Mouse (Mus musculus) liver, embryonic 14.5 days (tissue): ENCODE measurements around the gene Osbpl10. TPM values are rescaled to one million over a fixed set of nuclear protein-coding genes. Genes with fewer than 3 reads are reported as not detected.

Experiments
- ATAC-seq: fragments of 200-750 bp; cut with Nextera tagmentation; 2 replicates; pipeline ENCODE4 v1.8.0; 2017; ENCODE audit warnings: moderate number of reproducible peaks, mild to moderate bottlenecking, moderate library complexity; ENCODE audit not compliant: insufficient read depth
- DNase-seq, 3 experiments: peaks; one replicate each; pipeline ENCODE4 v3.0.0-alpha.2; 2012 to 2013; ENCODE audit warnings: low read depth in 3 of 3, low spot score in 3 of 3
- H3K27ac ChIP-seq: fragments of 300-500 bp; sonication (generic); 2 replicates; pipeline ENCODE4 v1.5.1; 2014; ENCODE audit warnings: moderate library complexity, mild to moderate bottlenecking, control low read depth, inconsistent platforms
- H3K27me3 ChIP-seq: fragments of 300-500 bp; sonication (generic); 2 replicates; pipeline ENCODE4 v1.6.1; 2014; ENCODE audit warnings: mild to moderate bottlenecking, low read length, moderate library complexity; ENCODE audit not compliant: control insufficient read depth, insufficient read depth
- H3K36me3 ChIP-seq: fragments of 300-500 bp; sonication (generic); replicated peaks from 2 replicates; pipeline ENCODE4 v1.6.1; 2014; ENCODE audit warnings: low read depth; ENCODE audit not compliant: control insufficient read depth, insufficient read depth
- H3K4me1 ChIP-seq, 2 experiments: fragments of 200-500 bp in 1 of 2; fragments of 300-500 bp in 1 of 2; sonication (generic) in 1 of 2; replicated peaks; 2 replicates each; pipeline ENCODE4 v1.6.1; 2012 to 2014; ENCODE audit warnings: antibody characterized with exemption in 1 of 2, inconsistent platforms in 1 of 2, low read length in 1 of 2; ENCODE audit not compliant: control insufficient read depth in 2 of 2, insufficient read depth in 2 of 2
- H3K4me2 ChIP-seq: fragments of 300-500 bp; sonication (generic); 2 replicates; pipeline ENCODE4 v1.6.1; 2014; ENCODE audit warnings: low read depth, mild to moderate bottlenecking, control low read depth, moderate library complexity
- H3K4me3 ChIP-seq, 2 experiments: fragments of 200-500 bp in 1 of 2; fragments of 300-500 bp in 1 of 2; sonication (generic) in 1 of 2; 2 replicates each; pipeline ENCODE4 v1.5.1; 2012 to 2014; ENCODE audit warnings: low read depth in 2 of 2, low read length in 2 of 2, mild to moderate bottlenecking in 2 of 2, control low read depth in 1 of 2, inconsistent platforms in 1 of 2, moderate library complexity in 1 of 2; ENCODE audit not compliant: insufficient read depth in 1 of 2
- H3K9ac ChIP-seq: fragments of 300-500 bp; sonication (generic); replicated peaks from 2 replicates; pipeline ENCODE4 v1.6.1; 2014; ENCODE audit warnings: mild to moderate bottlenecking, control low read depth, moderate library complexity
- H3K9me3 ChIP-seq: fragments of 300-500 bp; sonication (generic); 2 replicates; pipeline ENCODE4 v1.6.1; 2016; ENCODE audit warnings: low read length, mixed read lengths; ENCODE audit not compliant: control insufficient read depth
- CTCF ChIP-seq: IDR thresholded peaks from 2 replicates; pipeline ENCODE4 v1.5.1; 2016; ENCODE audit warnings: antibody characterized with exemption, low read depth, control low read depth
- EP300 ChIP-seq: IDR thresholded peaks from 2 replicates; pipeline ENCODE4 v1.6.1; 2016; ENCODE audit warnings: antibody characterized with exemption, low read depth
- WGBS: fragments of 180-500 bp; shearing (Covaris S2); extraction: QIAGEN DNeasy Blood & Tissue Kit; methylation state at CpG from one replicate; pipeline ENCODE4 v1.1.7; 2014; ENCODE audit not compliant: insufficient replicate concordance; 5-methylcytosine and 5-hydroxymethylcytosine counted together
- polyA plus RNA-seq, 2 experiments: library from polyadenylated mRNA; depleted of rRNA in 1 of 2; stranded (reverse) in 1 of 2; unstranded in 1 of 2; fragments of >200 nt; fragmentation: Nextera tagmentation in 1 of 2; extraction: Ambion mirVana in 1 of 2; gene quantifications; 2 replicates each; pipeline versions ENCODE4 v1.2.1 to v1.2.3; 2012 to 2014

The Osbpl10 gene
- polyA plus RNA-seq, 2 experiments, result 0.08 to 0.29 TPM

- Histone ChIP-seq H3K27ac (no peak overlapping the region), H3K36me3 (no peaks in the 10 kb centered on the region), H3K4me1 (no peaks in the 10 kb centered on the region), H3K4me2 (no peak overlapping the region), H3K4me3 (no peak overlapping the region), H3K27me3 (no peaks in the 10 kb centered on the region), H3K9ac (no peak overlapping the region), H3K9me3 (no peaks in the 10 kb centered on the region)
- WGBS, result 68% methylated on average over 7 of the region's 7 CpGs
- TF ChIP-seq CTCF (no peak), EP300 (no peak)
- ATAC-seq (no peak), DNase-seq (no peak)
Observed at GRCm38 (mm10) chr9:115008194-115008593, 29.8 kb downstream of the Osbpl10 start.

- H3K9me3 ChIP-seq, result no peaks in the 10 kb centered on the region
- no peak overlapping the region for H3K4me3 ChIP-seq
- ATAC-seq (no peak), DNase-seq (no peak)
- H3K9ac ChIP-seq, result no peak overlapping the region
- no peaks in the 10 kb centered on the region for H3K4me1 ChIP-seq
- H3K27me3 ChIP-seq, result no peaks in the 10 kb centered on the region
- 35% methylated on average over 12 of the region's 12 CpGs for WGBS
- no peak for TF ChIP-seq CTCF
- no peak for TF ChIP-seq EP300
- H3K4me2 ChIP-seq, result no peak overlapping the region
- no peaks in the 10 kb centered on the region for H3K36me3 ChIP-seq
- no peak overlapping the region for H3K27ac ChIP-seq
Observed at GRCm38 (mm10) chr9:115012367-115012766, 34.0 kb downstream of the Osbpl10 start.

GRCm38 (mm10) chr9:115020141-115020540 lies 41.8 kb downstream of the Osbpl10 start:
- ATAC-seq (no peak), DNase-seq (no peak)
- Histone ChIP-seq H3K4me1 (no peaks in the 10 kb centered on the region), H3K9ac (no peak overlapping the region), H3K36me3 (no peaks in the 10 kb centered on the region), H3K4me2 (no peak overlapping the region), H3K27ac (no peak overlapping the region), H3K4me3 (no peak overlapping the region), H3K27me3 (no peaks in the 10 kb centered on the region), H3K9me3 (no peaks in the 10 kb centered on the region)
- 66% methylated on average over 7 of the region's 7 CpGs for WGBS
- TF ChIP-seq EP300, result no peak
- no peak for TF ChIP-seq CTCF

- TF ChIP-seq CTCF, result no peak
- TF ChIP-seq EP300, result no peak
Observed at GRCm38 (mm10) chr9:115021419-115021818, 43.0 kb downstream of the Osbpl10 start.

DNA sequence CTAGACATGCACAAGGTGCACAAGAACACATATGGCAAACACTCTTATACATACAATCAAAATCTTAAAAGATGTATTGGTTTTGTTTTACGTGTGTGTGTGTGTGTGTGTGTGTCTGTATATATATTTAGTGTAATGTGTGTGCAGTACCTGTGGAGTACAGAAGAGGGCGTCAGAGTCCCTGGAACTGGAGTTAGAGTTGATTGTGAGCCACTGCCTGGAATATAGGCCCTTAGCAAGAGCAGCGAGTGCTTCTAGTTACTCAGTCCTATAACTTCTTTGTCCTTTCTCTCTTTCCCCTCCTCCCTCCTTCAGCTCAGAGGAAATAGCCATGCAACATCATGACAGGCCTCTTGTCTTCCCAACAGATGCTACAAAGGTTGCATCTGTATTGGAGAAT lies 44.8 kb downstream of the Osbpl10 start:
- Histone ChIP-seq H3K27me3 (no peaks in the 10 kb centered on the region), H3K4me3 (no peak overlapping the region), H3K4me1 (no peaks in the 10 kb centered on the region), H3K9me3 (no peaks in the 10 kb centered on the region), H3K9ac (no peak overlapping the region), H3K27ac (no peak overlapping the region), H3K36me3 (no peaks in the 10 kb centered on the region), H3K4me2 (no peak overlapping the region)
- no peak for ATAC-seq
- no peak for TF ChIP-seq CTCF
- 58% methylated on average over 3 of the region's 3 CpGs for WGBS
- no peak for DNase-seq

More at GRCm38 (mm10) chr9:115021419-115021818, 43.0 kb downstream of the Osbpl10 start:
- Histone ChIP-seq H3K4me3 (no peak overlapping the region), H3K27me3 (no peaks in the 10 kb centered on the region), H3K36me3 (no peaks in the 10 kb centered on the region), H3K9me3 (no peaks in the 10 kb centered on the region), H3K4me2 (no peak overlapping the region), H3K4me1 (no peaks in the 10 kb centered on the region), H3K9ac (no peak overlapping the region), H3K27ac (no peak overlapping the region)
- 61% methylated on average over 2 of the region's 2 CpGs for WGBS
- ATAC-seq (no peak), DNase-seq (no peak)
